23 mouse cellular contexts compared by ENCODE assay signal in genomic region chr8:9050740-9051475, GRCm38 (mm10).
A peak's percentile ranks its signal among the peaks of the same experiment; 100 is the strongest.
DNase-seq lines count a peak whose midpoint lies in the region; ATAC-seq and TF ChIP-seq lines count a peak whose summit lies in the region.
"Had no signal": no experiment of that assay in that cellular context is flagged by ENCODE, and none has a peak within 500 bp of the region (broad histone marks: within the 10 kb centered on the region; RNA-seq: fewer than 3 reads in every experiment).

No protein-coding gene starts in this region.

- H3K4me1 ChIP-seq in heart, embryonic 13.5 days: peaks cover 33% of the 10 kb centered on the region
- H3K4me1 ChIP-seq in midbrain, postnatal 0 days (ENCODE audit: insufficient read depth, low read length): no peaks in the 10 kb centered on the region
- H3K4me1 ChIP-seq in midbrain, embryonic 16.5 days (ENCODE audit: control insufficient read depth, insufficient read depth, low read length): 0 out of 2 replicates have a peak, but pooled peaks cover 2% of the 10 kb centered on the region
- H3K4me1 ChIP-seq: forebrain, embryonic 15.5 days; liver, embryonic 15.5 days had no signal

- no peak for TF ChIP-seq CTCF in midbrain, postnatal 0 days (IDR thresholded peaks at IDR 0.05)

- no peak overlapping the region for H3K27ac ChIP-seq in heart, embryonic 13.5 days (replicated peaks)
- H3K27ac ChIP-seq in midbrain, postnatal 0 days (ENCODE audit: low read depth, low read length): no peak overlapping the region
- no peak overlapping the region for H3K27ac ChIP-seq in midbrain, embryonic 16.5 days (ENCODE audit: low read length)
- H3K27ac ChIP-seq: forebrain, embryonic 15.5 days; hindbrain, embryonic 14.5 days; kidney, postnatal 0 days; liver, embryonic 15.5 days; neural tube, embryonic 13.5 days had no signal

- H3K36me3 ChIP-seq in heart, embryonic 13.5 days: no peaks in the 10 kb centered on the region
- no peaks in the 10 kb centered on the region for H3K36me3 ChIP-seq in midbrain, postnatal 0 days (ENCODE audit: insufficient read depth, low read length)
- H3K36me3 ChIP-seq in midbrain, embryonic 16.5 days (ENCODE audit: control insufficient read depth, insufficient read depth, low read length): no peaks in the 10 kb centered on the region
- H3K36me3 ChIP-seq: forebrain, embryonic 15.5 days; liver, embryonic 15.5 days; neural tube, embryonic 13.5 days had no signal

- no peak overlapping the region for H3K9ac ChIP-seq in heart, embryonic 13.5 days
- H3K9ac ChIP-seq in midbrain, postnatal 0 days (replicated peaks; ENCODE audit: low read length, poor library complexity, severe bottlenecking): no peak overlapping the region
- H3K9ac ChIP-seq in midbrain, embryonic 16.5 days (ENCODE audit: low read depth, low read length): no peak overlapping the region
- H3K9ac ChIP-seq: forebrain, embryonic 15.5 days; hindbrain, embryonic 14.5 days; liver, embryonic 15.5 days; neural tube, embryonic 13.5 days had no signal

- H3K4me3 ChIP-seq in heart, embryonic 13.5 days: no peak overlapping the region
- no peak overlapping the region for H3K4me3 ChIP-seq in midbrain, postnatal 0 days (ENCODE audit: low read depth, low read length)
- H3K4me3 ChIP-seq in midbrain, embryonic 16.5 days (ENCODE audit: low read depth, low read length): no peak overlapping the region
- H3K4me3 ChIP-seq: forebrain, embryonic 15.5 days; liver, embryonic 15.5 days; myocyte; neural tube, embryonic 13.5 days had no signal

- peaks cover 5% of the 10 kb centered on the region; the same call in 1 of the 2 replicates for H3K27me3 ChIP-seq in heart, embryonic 13.5 days (replicated peaks)
- H3K27me3 ChIP-seq in midbrain, postnatal 0 days (ENCODE audit: insufficient read depth, low read length): no peaks in the 10 kb centered on the region
- H3K27me3 ChIP-seq in midbrain, embryonic 16.5 days (ENCODE audit: control insufficient read depth, insufficient read depth, low read depth, low read length): no peaks in the 10 kb centered on the region
- H3K27me3 ChIP-seq: forebrain, embryonic 15.5 days; liver, embryonic 15.5 days; neural tube, embryonic 13.5 days had no signal

- no peak for ATAC-seq in heart, embryonic 13.5 days (ENCODE audit: extremely low read depth, insufficient number of reproducible peaks, low FRiP score, low TSS enrichment)
- ATAC-seq in midbrain, postnatal 0 days (ENCODE audit: low FRiP score): no peak
- no peak for ATAC-seq in midbrain, embryonic 16.5 days

- WGBS in heart, embryonic 13.5 days: 45% methylated on average over 11 of the region's 11 CpGs
- 78% methylated on average over 11 of the region's 11 CpGs for WGBS in midbrain, postnatal 0 days
- 82% methylated on average over 11 of the region's 11 CpGs for WGBS in midbrain, embryonic 16.5 days

- no peak for DNase-seq in heart, postnatal 4 days
- peak; percentile 45 for DNase-seq in left cerebral cortex, postnatal 4 days
- no peak for DNase-seq in left cerebral cortex, postnatal 10 days (ENCODE audit: extremely low spot score in 1 of 2, low spot score in 2 of 2)
- DNase-seq in midbrain, postnatal 0 days (ENCODE audit: low spot score): peak; percentile 16
- DNase-seq in lung, postnatal 4 days: peak; percentile 10 to 65
- no peak for DNase-seq in adrenal gland, adult 8-10 months
- DNase-seq: adrenal gland, adult 2 months; cerebellum, adult 2 months; cerebellum, postnatal 36 days; embryo, embryonic 11 days; liver; midbrain, embryonic 14.5 days; retina, postnatal 1 day; spleen, adult 18-20 months; thymus, postnatal 25 days had no signal

- intact Hi-C loops in left cerebral cortex, postnatal 4 days (cut with DNase I): no loop called here
- intact Hi-C loops in left cerebral cortex, postnatal 10 days (cut with DNase I): no loop called here

- peak overlapping the region; percentile 60 for H3K4me2 ChIP-seq in heart, embryonic 13.5 days
- no peak overlapping the region for H3K4me2 ChIP-seq in midbrain, postnatal 0 days (ENCODE audit: low read depth, low read length, poor library complexity, severe bottlenecking)
- H3K4me2 ChIP-seq in midbrain, embryonic 16.5 days (ENCODE audit: low read length): no peak overlapping the region
- H3K4me2 ChIP-seq: forebrain, embryonic 15.5 days; hindbrain, embryonic 14.5 days; liver, embryonic 15.5 days; neural tube, embryonic 13.5 days had no signal

- no peaks in the 10 kb centered on the region for H3K9me3 ChIP-seq in heart, embryonic 13.5 days
- H3K9me3 ChIP-seq in midbrain, postnatal 0 days (ENCODE audit: low read length): no peaks in the 10 kb centered on the region
- H3K9me3 ChIP-seq in midbrain, embryonic 16.5 days (replicated peaks; ENCODE audit: control insufficient read depth, low read length, poor library complexity, severe bottlenecking): no peaks in the 10 kb centered on the region
- H3K9me3 ChIP-seq: forebrain, embryonic 15.5 days; liver, embryonic 15.5 days; neural tube, embryonic 13.5 days had no signal

Comparison
In these comparisons a context has a peak if more than half of its experiments do, and no peak if none do; other contexts are left out.
1. DNase-seq: peak in left cerebral cortex, postnatal 4 days (single experiment), midbrain, postnatal 0 days (single experiment) and lung, postnatal 4 days (2 of 2); none in heart, postnatal 4 days (single experiment), left cerebral cortex, postnatal 10 days (0 of 2) and adrenal gland, adult 8-10 months (single experiment).